Mouse (Mus musculus): Measurements from ENCODE around the gene Acox1.

- no peak for TF ChIP-seq POLR2A (IDR thresholded peaks at IDR 0.05; ENCODE audit: control insufficient read depth in 1 of 2, insufficient read depth in 1 of 2, low read depth in 1 of 2, low read length in 2 of 2, poor library complexity in 1 of 2)
- TF ChIP-seq CTCF (IDR thresholded peaks at IDR 0.05 in 2 of 3, conservative IDR thresholded peaks at IDR 0.05 in 1 of 3; ENCODE audit: control insufficient read depth in 1 of 3, insufficient read depth in 1 of 3, low read depth in 2 of 3, low read length in 3 of 3, poor library complexity in 1 of 3, severe bottlenecking in 1 of 3) = no peak
- no peak for TF ChIP-seq MAX (IDR thresholded peaks at IDR 0.05; ENCODE audit: low read length)
- TF ChIP-seq GATA1 (IDR thresholded peaks at IDR 0.05; ENCODE audit: low read depth, low read length) = no peak
- no peak for TF ChIP-seq EP300 (IDR thresholded peaks at IDR 0.05; ENCODE audit: low read depth in 1 of 2, low read length in 2 of 2)
Observed at GRCm38 (mm10) chr11:116247502-116248222, 48.8 kb upstream of the Acox1 start.
